Mouse (Mus musculus) spleen, adult 12 weeks (tissue): ENCODE data around the gene Ykt6.
"Not testable (repeated sequence)": the region's sequence is repeated elsewhere in the genome, so short reads cannot be mapped to it uniquely, and the experiment has no call there.

ENCODE experiments used
- DNase-seq: peaks from one replicate; pipeline ENCODE4 v3.0.0; 2022; ENCODE audit warnings: low spot score

Gene Ykt6

GRCm38 (mm10) chr11:5955546-5956276, at the start of gene Ykt6:
Gene Ykt6, plus strand, starts transcription at chr11:5955693.
- DNase-seq = peak; percentile 82

- no peak for DNase-seq
These were observed 49.5 kb upstream of the Ykt6 start for GRCm38 (mm10) chr11:5905778-5906518.

GRCm38 (mm10) chr11:5907096-5907495, 48.4 kb upstream of the Ykt6 start:
- DNase-seq = no peak

GRCm38 (mm10) chr11:5908642-5909041, 46.9 kb upstream of the Ykt6 start:
- DNase-seq = no peak

GRCm38 (mm10) chr11:5912635-5913034, 42.9 kb upstream of the Ykt6 start:
- no peak for DNase-seq

GRCm38 (mm10) chr11:5913256-5913655, 42.2 kb upstream of the Ykt6 start:
- DNase-seq = no peak

GRCm38 (mm10) chr11:5913936-5914335, 41.6 kb upstream of the Ykt6 start:
- DNase-seq = no peak

GRCm38 (mm10) chr11:5914940-5915339, 40.6 kb upstream of the Ykt6 start:
- no peak for DNase-seq

- no peak for DNase-seq
These were observed 39.9 kb upstream of the Ykt6 start for GRCm38 (mm10) chr11:5915429-5916177.

- no peak for DNase-seq
These were observed 39.3 kb upstream of the Ykt6 start for GRCm38 (mm10) chr11:5916178-5916548.

GRCm38 (mm10) chr11:5918111-5918510, 37.4 kb upstream of the Ykt6 start:
- no peak for DNase-seq

GRCm38 (mm10) chr11:5919606-5920005, 35.9 kb upstream of the Ykt6 start:
- DNase-seq = no peak

- no peak for DNase-seq
These were observed 35.1 kb upstream of the Ykt6 start for GRCm38 (mm10) chr11:5920323-5920960.

GRCm38 (mm10) chr11:5924699-5925098, 30.8 kb upstream of the Ykt6 start:
- DNase-seq = no peak

- DNase-seq = no peak
These were observed 28.7 kb upstream of the Ykt6 start for GRCm38 (mm10) chr11:5926696-5927220.

GRCm38 (mm10) chr11:5930578-5930977, 24.9 kb upstream of the Ykt6 start:
- no peak for DNase-seq

- not testable (repeated sequence) for DNase-seq
These were observed 23.5 kb upstream of the Ykt6 start for GRCm38 (mm10) chr11:5931947-5932346.

- DNase-seq = not testable (repeated sequence)
These were observed 21.0 kb upstream of the Ykt6 start for GRCm38 (mm10) chr11:5934531-5934930.

- no peak for DNase-seq
These were observed 12.5 kb upstream of the Ykt6 start for GRCm38 (mm10) chr11:5942966-5943365.

- no peak for DNase-seq
These were observed 10.4 kb upstream of the Ykt6 start for GRCm38 (mm10) chr11:5945096-5945495.

GRCm38 (mm10) chr11:5947796-5948195, 7.7 kb upstream of the Ykt6 start:
- no peak for DNase-seq
